Mouse (Mus musculus) WW6 (cell line): Measurements from ENCODE around the gene Vmn1r201.

Experiments
- DNase-seq: peaks from one replicate; pipeline ENCODE4 v3.0.0-alpha.2; 2013; ENCODE audit warnings: low read depth, low spot score

The Vmn1r201 gene

GRCm38 (mm10) chr13:22471623-22472022 is at the start of gene Vmn1r201:
TSS of gene Vmn1r201 (plus strand) at chr13:22471923.
- DNase-seq: no peak

DNA sequence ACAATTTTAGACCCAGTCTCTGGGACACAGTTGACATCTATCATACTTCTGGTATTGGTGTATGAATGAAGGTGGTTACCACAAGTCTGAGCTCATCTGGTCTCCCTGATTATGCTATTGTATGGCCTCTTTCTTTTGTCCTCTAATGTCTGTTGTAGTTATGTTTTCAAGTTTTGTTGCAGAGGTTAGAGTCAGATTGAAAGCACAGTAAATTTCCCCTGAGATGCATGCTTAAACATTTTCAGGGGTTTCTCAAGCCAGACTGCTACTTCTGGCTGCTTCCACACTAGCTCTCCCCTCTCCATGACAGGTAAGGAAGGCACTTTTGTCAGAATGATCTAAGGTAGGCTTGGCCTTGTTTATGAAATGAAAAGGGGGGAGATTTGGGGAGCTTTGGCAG is 16.6 kb upstream of the Vmn1r201 start:
- DNase-seq: no peak

DNA sequence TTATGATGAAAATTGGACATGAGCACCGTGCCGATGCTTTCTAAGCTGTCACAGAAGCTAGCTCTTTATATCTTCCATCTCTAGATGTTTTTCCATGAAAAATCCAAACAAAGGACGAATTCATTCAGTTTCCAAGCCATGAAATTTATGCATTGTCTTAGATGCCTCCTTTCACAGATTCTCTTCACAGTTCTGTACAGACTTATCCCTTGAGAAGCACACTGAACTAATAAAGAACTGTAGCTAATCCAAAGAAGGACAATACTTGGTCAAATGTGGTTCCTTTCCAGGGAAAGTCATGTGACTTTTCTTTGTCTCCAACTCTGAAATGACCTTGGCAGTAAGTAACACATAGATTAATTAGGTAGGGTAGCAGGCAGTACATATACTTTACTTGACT is 30.7 kb downstream of the Vmn1r201 start:
- no peak for DNase-seq

DNA sequence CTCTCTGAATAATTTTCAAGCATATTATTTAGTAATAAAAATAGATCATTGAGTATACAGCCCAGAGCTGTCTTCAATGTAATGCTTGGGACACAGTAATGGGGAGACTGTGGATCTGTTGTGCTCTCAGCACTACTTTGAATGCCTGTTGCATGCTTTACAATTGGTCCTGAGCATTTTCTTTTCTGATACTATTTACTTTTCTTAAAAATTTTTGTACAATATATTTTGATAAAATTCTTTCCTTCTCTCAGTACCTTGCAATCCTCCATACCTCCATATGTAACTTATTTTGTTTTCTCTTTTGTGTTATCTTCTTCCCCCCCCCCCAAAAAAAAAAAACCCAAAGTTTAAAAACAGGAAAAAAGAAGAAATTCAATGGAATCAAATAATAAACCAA is 33.6 kb downstream of the Vmn1r201 start, which contains the start of gene Vmn1r202:
Gene Vmn1r202 (minus strand): TSS at position 101 of the 400 bp plus-strand sequence.
- DNase-seq: no peak

DNA sequence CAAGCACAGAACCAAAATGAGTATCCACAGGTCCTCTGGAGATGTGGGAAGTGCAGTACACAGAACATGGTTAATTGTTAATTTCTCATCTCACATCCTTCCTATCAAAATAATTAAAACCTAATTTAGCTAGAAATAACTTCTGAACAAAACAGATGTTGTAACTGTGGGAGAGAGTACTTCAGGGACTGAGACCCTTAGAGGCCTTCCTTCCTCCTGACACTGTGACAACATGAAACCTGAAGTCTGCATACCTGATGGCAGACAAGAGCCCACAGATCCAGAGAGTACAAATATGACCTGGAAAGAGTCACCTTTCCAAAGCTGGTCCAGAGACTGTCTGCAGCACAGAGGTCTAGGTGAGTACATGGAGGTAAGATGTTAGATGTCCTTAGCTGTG is 46.1 kb downstream of the Vmn1r201 start, which contains the start of gene Vmn1r203:
Gene Vmn1r203 (plus strand): TSS at position 301 of the 400 bp plus-strand sequence.
- DNase-seq: no peak
